Mouse (Mus musculus): ENCODE measurements around the gene Fgfr2. TPM values are rescaled to one million over a fixed set of nuclear protein-coding genes. Genes with fewer than 3 reads are reported as not detected.

The Fgfr2 gene
- polyA plus RNA-seq, 1 experiment from 2014 or later = 39.4 TPM

DNA sequence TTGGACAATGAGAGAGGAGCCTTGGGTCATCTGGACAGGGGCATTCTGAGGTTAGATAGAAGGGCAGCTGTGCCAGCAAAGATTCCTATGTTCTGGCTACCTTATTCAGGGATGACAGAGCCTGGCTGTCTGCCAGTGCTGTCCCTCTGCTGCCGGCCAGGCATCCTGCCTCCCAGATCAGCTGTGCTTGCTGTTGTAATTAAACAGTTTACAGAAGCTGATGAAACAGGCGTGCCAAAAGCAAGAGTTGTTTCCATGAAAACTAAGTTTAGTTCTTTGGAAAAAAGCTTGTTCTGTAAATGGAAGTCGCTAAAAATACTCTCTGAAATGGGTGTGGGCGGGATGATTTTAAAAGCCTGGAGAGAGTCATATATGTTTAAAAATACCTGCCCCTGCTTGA is 1213.5 kb downstream of the Fgfr2 start:
- Histone ChIP-seq H3K4me2 (replicated peaks) (no peak overlapping the region), H3K4me1 (replicated peaks) (peaks cover 4% of the 10 kb centered on the region; the same call in 1 of the 2 replicates), H3K9ac (replicated peaks) (no peak overlapping the region), H3K27me3 (no peaks in the 10 kb centered on the region), H3K4me3 (replicated peaks) (no peak overlapping the region), H3K36me3 (no peaks in the 10 kb centered on the region), H3K27ac (no peak overlapping the region), H3K9me3 (no peaks in the 10 kb centered on the region)
- WGBS = 68% methylated on average over 4 of the region's 4 CpGs
- no peak for ATAC-seq

GRCm38 (mm10) chr7:131906499-131907190 is 1216.5 kb downstream of the Fgfr2 start:
- no peak for ATAC-seq
- Histone ChIP-seq H3K4me3 (replicated peaks) (no peak overlapping the region), H3K4me2 (replicated peaks) (no peak overlapping the region), H3K9me3 (no peaks in the 10 kb centered on the region), H3K9ac (replicated peaks) (no peak overlapping the region), H3K27ac (no peak overlapping the region), H3K36me3 (no peaks in the 10 kb centered on the region), H3K27me3 (no peaks in the 10 kb centered on the region), H3K4me1 (replicated peaks) (peaks cover 4% of the 10 kb centered on the region; the same call in 1 of the 2 replicates)
- WGBS = 86% methylated on average over 10 of the region's 10 CpGs

DNA sequence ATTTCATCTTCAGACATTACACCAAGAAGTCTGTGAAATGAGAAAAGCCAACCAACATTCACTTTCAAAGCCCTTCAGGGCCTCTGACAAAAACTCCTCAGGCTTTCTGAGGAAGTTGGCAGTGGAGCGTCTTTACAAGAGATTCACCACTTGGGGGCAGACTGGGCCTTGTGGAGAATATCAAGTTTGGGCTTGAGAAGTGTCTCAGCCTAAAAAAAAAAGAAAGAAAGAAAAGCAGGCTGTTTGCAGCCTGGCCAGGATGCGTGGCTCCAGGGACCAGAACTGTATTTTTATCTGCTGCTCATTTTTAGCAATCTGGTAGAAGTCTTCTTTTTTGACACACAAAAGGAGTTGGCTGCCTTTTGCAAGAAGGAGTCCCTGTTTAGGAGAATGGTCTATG is 1223.8 kb downstream of the Fgfr2 start:
- Histone ChIP-seq H3K4me1 (replicated peaks) (no peaks in the 10 kb centered on the region), H3K27ac (no peak overlapping the region), H3K9ac (replicated peaks) (no peak overlapping the region), H3K4me3 (replicated peaks) (no peak overlapping the region), H3K9me3 (no peaks in the 10 kb centered on the region), H3K36me3 (no peaks in the 10 kb centered on the region), H3K4me2 (replicated peaks) (no peak overlapping the region), H3K27me3 (peaks cover 5% of the 10 kb centered on the region; the same call in 1 of the 2 replicates)
- WGBS = 4% methylated on average over 2 of the region's 2 CpGs
- no peak for ATAC-seq

- no peak overlapping the region for H3K4me3 ChIP-seq (replicated peaks)
- H3K4me1 ChIP-seq (replicated peaks) = no peaks in the 10 kb centered on the region
- peaks cover 5% of the 10 kb centered on the region; the same call in 1 of the 2 replicates for H3K27me3 ChIP-seq
- no peak overlapping the region for H3K27ac ChIP-seq
- no peak for ATAC-seq
- H3K9me3 ChIP-seq = no peaks in the 10 kb centered on the region
- WGBS = 25% methylated on average over 4 of the region's 4 CpGs
- H3K9ac ChIP-seq (replicated peaks) = no peak overlapping the region
- H3K36me3 ChIP-seq = no peaks in the 10 kb centered on the region
- no peak overlapping the region for H3K4me2 ChIP-seq (replicated peaks)
Observed at GRCm38 (mm10) chr7:131897282-131897681, 1225.9 kb downstream of the Fgfr2 start.

DNA sequence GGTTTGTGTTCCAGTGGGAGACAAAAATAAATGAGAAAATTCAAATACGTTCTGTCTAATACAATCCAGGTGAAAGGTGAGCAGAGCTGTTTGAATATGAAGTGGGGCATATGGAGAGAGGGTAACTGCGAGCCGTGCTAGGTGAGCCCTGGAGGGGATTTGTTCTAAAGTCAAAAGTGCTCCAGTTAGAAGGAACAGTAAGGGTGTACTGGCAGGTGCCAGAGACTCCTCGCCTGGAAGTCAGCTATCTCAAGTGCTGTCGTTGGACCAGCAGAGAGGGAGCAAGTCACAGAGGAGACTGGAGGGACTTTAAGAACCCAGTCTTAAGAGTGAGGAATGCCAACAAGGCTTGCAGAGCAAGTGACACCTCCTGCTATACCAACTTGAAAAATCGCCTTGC is 1240.3 kb downstream of the Fgfr2 start:
- 67% methylated on average over 6 of the region's 6 CpGs for WGBS
- ATAC-seq = no peak
- no peaks in the 10 kb centered on the region for H3K36me3 ChIP-seq

GRCm38 (mm10) chr7:131881876-131882615 is 1241.1 kb downstream of the Fgfr2 start:
- H3K4me2 ChIP-seq (replicated peaks) = no peak overlapping the region
- H3K36me3 ChIP-seq = no peaks in the 10 kb centered on the region
- no peak overlapping the region for H3K27ac ChIP-seq
- no peaks in the 10 kb centered on the region for H3K4me1 ChIP-seq (replicated peaks)
- no peaks in the 10 kb centered on the region for H3K9me3 ChIP-seq
- H3K27me3 ChIP-seq = peaks cover 41% of the 10 kb centered on the region
- H3K4me3 ChIP-seq (replicated peaks) = no peak overlapping the region
- ATAC-seq = peak; percentile 66
- no peak overlapping the region for H3K9ac ChIP-seq (replicated peaks)
- WGBS = 47% methylated on average over 5 of the region's 5 CpGs

More for the DNA sequence above, 1240.3 kb downstream of the Fgfr2 start:
- Histone ChIP-seq H3K27ac (no peak overlapping the region), H3K9me3 (no peaks in the 10 kb centered on the region), H3K4me1 (replicated peaks) (no peaks in the 10 kb centered on the region), H3K9ac (replicated peaks) (no peak overlapping the region), H3K27me3 (peaks cover 41% of the 10 kb centered on the region), H3K4me2 (replicated peaks) (no peak overlapping the region), H3K4me3 (replicated peaks) (no peak overlapping the region)

DNA sequence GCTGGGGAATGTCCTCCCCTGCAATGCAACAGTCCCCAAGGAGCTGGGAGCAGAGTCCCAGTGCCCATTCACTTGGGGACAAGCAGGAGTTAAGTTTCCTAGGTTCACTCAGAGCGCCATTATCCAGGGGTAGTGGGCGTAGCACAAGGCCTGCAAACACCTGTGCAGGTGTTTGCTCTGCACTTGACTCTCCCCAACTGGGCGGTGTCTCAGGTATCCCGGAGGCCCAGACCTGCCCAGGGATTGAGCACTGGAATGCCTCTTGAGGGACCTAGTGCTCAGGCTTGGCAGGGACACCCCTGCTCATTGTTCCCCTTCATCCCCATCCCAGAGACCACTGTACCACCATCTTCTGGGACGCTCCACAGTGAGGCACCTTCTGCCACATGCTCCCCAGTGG is 1243.0 kb downstream of the Fgfr2 start:
- ATAC-seq = no peak
- Histone ChIP-seq H3K4me3 (replicated peaks) (no peak overlapping the region), H3K4me2 (replicated peaks) (no peak overlapping the region), H3K9me3 (no peaks in the 10 kb centered on the region), H3K9ac (replicated peaks) (no peak overlapping the region), H3K27me3 (peaks cover 36% of the 10 kb centered on the region), H3K36me3 (no peaks in the 10 kb centered on the region), H3K4me1 (replicated peaks) (no peaks in the 10 kb centered on the region), H3K27ac (no peak overlapping the region)
- WGBS = 87% methylated on average over 5 of the region's 5 CpGs

DNA sequence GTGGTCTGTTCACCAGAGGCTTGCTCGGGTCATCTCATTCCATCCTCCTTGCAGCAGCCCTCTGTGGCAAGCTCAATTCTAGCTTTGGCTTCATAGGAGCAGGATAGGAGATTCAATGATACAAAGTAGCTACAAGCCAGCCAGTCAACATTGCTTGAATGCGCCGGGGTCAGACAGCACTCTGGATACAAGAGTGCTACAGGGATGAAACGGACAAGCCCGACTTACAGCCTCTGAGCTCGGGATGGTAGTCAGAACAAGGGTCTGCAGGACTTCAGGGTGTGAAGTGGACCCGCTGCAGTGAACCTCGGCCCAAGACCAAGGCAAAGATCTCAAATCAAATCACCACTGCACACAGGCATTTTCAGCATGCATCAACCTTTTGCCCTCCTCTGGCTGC is 1244.3 kb downstream of the Fgfr2 start:
- Histone ChIP-seq H3K4me1 (replicated peaks) (no peaks in the 10 kb centered on the region), H3K4me3 (replicated peaks) (no peak overlapping the region), H3K9ac (replicated peaks) (no peak overlapping the region), H3K27me3 (peaks cover 36% of the 10 kb centered on the region), H3K27ac (no peak overlapping the region), H3K36me3 (no peaks in the 10 kb centered on the region), H3K9me3 (no peaks in the 10 kb centered on the region), H3K4me2 (replicated peaks) (no peak overlapping the region)
- 82% methylated on average over 8 of the region's 8 CpGs for WGBS
- no peak for ATAC-seq

- no peak overlapping the region for H3K4me2 ChIP-seq (replicated peaks)
- H3K4me1 ChIP-seq (replicated peaks) = no peaks in the 10 kb centered on the region
- no peaks in the 10 kb centered on the region for H3K9me3 ChIP-seq
- no peak overlapping the region for H3K4me3 ChIP-seq (replicated peaks)
- ATAC-seq = no peak
- no peaks in the 10 kb centered on the region for H3K36me3 ChIP-seq
- H3K27ac ChIP-seq = no peak overlapping the region
- peaks cover 15% of the 10 kb centered on the region for H3K27me3 ChIP-seq
- H3K9ac ChIP-seq (replicated peaks) = no peak overlapping the region
Observed at GRCm38 (mm10) chr7:131861157-131861556, 1262.0 kb downstream of the Fgfr2 start.

GRCm38 (mm10) chr7:131855641-131856040 is 1267.5 kb downstream of the Fgfr2 start:
- Histone ChIP-seq H3K9ac (replicated peaks) (no peak overlapping the region), H3K9me3 (no peaks in the 10 kb centered on the region), H3K27me3 (peaks cover 35% of the 10 kb centered on the region), H3K36me3 (no peaks in the 10 kb centered on the region), H3K27ac (no peak overlapping the region), H3K4me1 (replicated peaks) (peaks cover 5% of the 10 kb centered on the region; the same call in 1 of the 2 replicates), H3K4me3 (replicated peaks) (no peak overlapping the region), H3K4me2 (replicated peaks) (no peak overlapping the region)
- no peak for ATAC-seq
- WGBS = 93% methylated on average over 2 of the region's 2 CpGs

DNA sequence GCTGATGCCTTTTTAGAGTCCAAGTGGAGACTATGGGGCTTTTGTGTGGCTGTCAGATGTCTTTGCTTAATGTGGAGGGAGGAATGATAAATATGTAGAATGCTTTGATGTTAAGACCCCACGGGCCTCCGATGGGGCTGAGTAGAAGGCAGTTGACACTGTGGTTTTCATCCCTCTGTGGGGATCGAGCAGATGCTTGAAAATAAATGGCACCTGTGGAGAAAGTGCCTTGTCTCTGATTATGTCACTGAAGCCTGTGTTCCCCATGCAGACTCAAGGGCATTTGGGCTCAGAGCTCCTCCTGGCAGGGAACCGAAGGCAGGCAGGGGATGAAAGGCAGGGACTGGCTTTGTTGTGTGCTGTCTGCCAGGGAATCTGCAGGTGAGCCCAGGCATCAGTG is 1272.6 kb downstream of the Fgfr2 start:
- WGBS = 18% methylated on average over 4 of the region's 4 CpGs
- no peaks in the 10 kb centered on the region for H3K9me3 ChIP-seq
- peaks cover 53% of the 10 kb centered on the region for H3K27me3 ChIP-seq
- ATAC-seq = 0 out of 2 replicates have a peak, but pooled peaks have one; percentile 30
- H3K4me2 ChIP-seq (replicated peaks) = no peak overlapping the region
- no peaks in the 10 kb centered on the region for H3K36me3 ChIP-seq
- H3K4me1 ChIP-seq (replicated peaks) = peaks cover 25% of the 10 kb centered on the region
- H3K4me3 ChIP-seq (replicated peaks) = no peak overlapping the region
- no peak overlapping the region for H3K9ac ChIP-seq (replicated peaks)
- no peak overlapping the region for H3K27ac ChIP-seq

GRCm38 (mm10) chr7:131846066-131846905 is 1276.9 kb downstream of the Fgfr2 start:
- peaks cover 33% of the 10 kb centered on the region for H3K4me1 ChIP-seq (replicated peaks)
- peak overlapping the region; percentile 11; the same call in 1 of the 2 replicates for H3K4me2 ChIP-seq (replicated peaks)
- peak overlapping the region; percentile 73 for H3K27ac ChIP-seq
- ATAC-seq = 0 out of 2 replicates have a peak, but pooled peaks have one; percentile 48
- no peak overlapping the region for H3K4me3 ChIP-seq (replicated peaks)
- peaks cover 44% of the 10 kb centered on the region for H3K27me3 ChIP-seq
- no peaks in the 10 kb centered on the region for H3K9me3 ChIP-seq
- WGBS = 36% methylated on average over 20 of the region's 20 CpGs
- no peaks in the 10 kb centered on the region for H3K36me3 ChIP-seq
- peak overlapping the region; percentile 1; the same call in 1 of the 2 replicates for H3K9ac ChIP-seq (replicated peaks)

Measured in midbrain, embryonic 13.5 days (tissue).